In genomic region chr6:34965819-34966539, GRCm38 (mm10) we compare ENCODE assay signal across 22 mouse cellular contexts. TPM values are rescaled to one million over a fixed set of nuclear protein-coding genes. Genes with fewer than 3 reads are reported as not detected.
DNase-seq lines count a peak whose midpoint lies in the region; ATAC-seq and TF ChIP-seq lines count a peak whose summit lies in the region.
"Had no signal": no experiment of that assay in that cellular context is flagged by ENCODE, and none has a peak within 500 bp of the region (broad histone marks: within the 10 kb centered on the region; RNA-seq: fewer than 3 reads in every experiment).

No protein-coding gene starts in this region.

- no peaks in the 10 kb centered on the region for H3K27me3 ChIP-seq in spleen, adult 2 months (ENCODE audit: control insufficient read depth, insufficient read depth, low read length)
- H3K27me3 ChIP-seq in hindbrain, embryonic 12.5 days, result no peaks in the 10 kb centered on the region
- H3K27me3 ChIP-seq: forebrain, embryonic 15.5 days had no signal

- ATAC-seq in activated CD4-positive, CD25-positive, alpha-beta regulatory T cell, adult 4 months, result peak; percentile 71
- ATAC-seq in hindbrain, embryonic 12.5 days (ENCODE audit: low FRiP score), result no peak
- ATAC-seq: forebrain, embryonic 15.5 days had no signal

- H3K4me3 ChIP-seq in spleen, adult 2 months (ENCODE audit: extremely low read depth, insufficient read depth, insufficient read length), result peak overlapping the region; percentile 42
- H3K4me3 ChIP-seq in hindbrain, embryonic 12.5 days, result no peak overlapping the region
- H3K4me3 ChIP-seq: forebrain, embryonic 15.5 days; hindbrain, embryonic 10.5 days had no signal

- no peak for TF ChIP-seq POLR2A in spleen, adult 2 months (IDR thresholded peaks at IDR 0.05; ENCODE audit: low read depth, low read length)

- intact Hi-C loops in left cerebral cortex, postnatal 36 days (cut with DNase I), result no loop called here

- H3K4me1 ChIP-seq in spleen, adult 2 months (ENCODE audit: control insufficient read depth, insufficient read depth, insufficient read length), result peaks cover 2% of the 10 kb centered on the region; the same call in 1 of the 2 replicates
- H3K4me1 ChIP-seq in hindbrain, embryonic 12.5 days, result no peaks in the 10 kb centered on the region
- H3K4me1 ChIP-seq: forebrain, embryonic 15.5 days had no signal

- no peaks in the 10 kb centered on the region for H3K9me3 ChIP-seq in hindbrain, embryonic 12.5 days (replicated peaks)
- H3K9me3 ChIP-seq: forebrain, embryonic 15.5 days; hindbrain, embryonic 10.5 days had no signal

- no peak for TF ChIP-seq CTCF in spleen, adult 2 months (IDR thresholded peaks at IDR 0.05; ENCODE audit: extremely low read depth, insufficient read depth, insufficient read length, insufficient replicate concordance)

- H3K9ac ChIP-seq in hindbrain, embryonic 12.5 days, result no peak overlapping the region
- H3K9ac ChIP-seq: forebrain, embryonic 15.5 days; lung, embryonic 14.5 days had no signal

- no peak overlapping the region for H3K27ac ChIP-seq in spleen, adult 2 months (ENCODE audit: insufficient read depth, low read length)
- H3K27ac ChIP-seq in hindbrain, embryonic 12.5 days, result no peak overlapping the region
- H3K27ac ChIP-seq: forebrain, embryonic 15.5 days; hindbrain, embryonic 10.5 days had no signal

- H3K36me3 ChIP-seq in spleen, adult 2 months (ENCODE audit: control insufficient read depth, insufficient read depth, low read length), result no peaks in the 10 kb centered on the region
- no peaks in the 10 kb centered on the region for H3K36me3 ChIP-seq in hindbrain, embryonic 12.5 days
- H3K36me3 ChIP-seq: forebrain, embryonic 15.5 days; hindbrain, embryonic 10.5 days had no signal

- 40% methylated on average over 6 of the region's 6 CpGs for WGBS in spleen, adult 2 months
- 95% methylated on average over 6 of the region's 6 CpGs for WGBS in hindbrain, embryonic 12.5 days

- DNase-seq in spleen, adult 2 months (ENCODE audit: low read depth in 1 of 2, low spot score in 2 of 2), result no peak
- DNase-seq in spleen, postnatal 14 days (ENCODE audit: low spot score in 2 of 2), result no peak
- peak; percentile 52 for DNase-seq in induced T-regulatory cell, adult 2 months (ENCODE audit: low read depth)
- no peak for DNase-seq in cerebellum, adult 9-10 months
- DNase-seq in left cerebral cortex, postnatal 36 days (ENCODE audit: low spot score in 2 of 2), result no peak
- DNase-seq: adrenal gland, postnatal 25 days; cerebellum, postnatal 14 days; lung, embryonic 14.5 days; right cerebral cortex, postnatal 25 days; thymus, adult 18-20 months had no signal

- H3K4me2 ChIP-seq in hindbrain, embryonic 12.5 days (replicated peaks), result no peak overlapping the region
- H3K4me2 ChIP-seq: forebrain, embryonic 15.5 days; liver, embryonic 11.5 days; lung, embryonic 14.5 days had no signal

RNA-seq across cellular contexts. Expression of gene Slc23a4, which starts 22.2 kb away (rescaled TPM):
- 0.33 and 0.73 TPM in 2 replicates for polyA plus RNA-seq in spleen, adult 2 months (2012; rRNA removed)
- under 1 TPM; 0.43 to 0.63 TPM for polyA plus RNA-seq in activated CD4-positive, CD25-positive, alpha-beta regulatory T cell, adult 4 months (2017; shearing (Covaris generic))
- polyA plus RNA-seq in hindbrain, embryonic 12.5 days (2016; fragmentation: Nextera tagmentation; extraction: Ambion mirVana), result 0.51 and 0.61 TPM in 2 replicates
- 1 to 10 TPM; 1.1 to 1.3 TPM for total RNA-seq in left cerebral cortex, postnatal 36 days (2021)
- total RNA-seq: adrenal gland, postnatal 25 days had no signal

RNA-seq across cellular contexts. Expression of gene Stra8, which starts 46.0 kb away (rescaled TPM):
- not detected in 2 replicates for polyA plus RNA-seq in spleen, adult 2 months (2012; rRNA removed)
- under 1 TPM in 1 of 2 experiments, not detected in 1; 0.28 TPM for polyA plus RNA-seq in activated CD4-positive, CD25-positive, alpha-beta regulatory T cell, adult 4 months (2017; shearing (Covaris generic))
- polyA plus RNA-seq in hindbrain, embryonic 12.5 days (2016; fragmentation: Nextera tagmentation; extraction: Ambion mirVana), result not detected in 2 replicates
- not detected for total RNA-seq in left cerebral cortex, postnatal 36 days (2021)
- total RNA-seq: adrenal gland, postnatal 25 days; layer of hippocampus, postnatal 25 days; left cerebral cortex, postnatal 14 days; midbrain, postnatal 0 days had no signal
- polyA plus RNA-seq: forebrain, embryonic 15.5 days; gonadal fat pad, adult 2 months; hindbrain, embryonic 10.5 days; intestine, embryonic 14.5 days; kidney, embryonic 14.5 days; liver, embryonic 11.5 days; lung, embryonic 14.5 days; midbrain, postnatal 0 days; neural tube, embryonic 11.5 days had no signal

RNA-seq across cellular contexts. Expression of gene Wdr91, which starts 55.3 kb away (rescaled TPM):
- 32.9 and 36.5 TPM in 2 replicates for polyA plus RNA-seq in spleen, adult 2 months (2012; rRNA removed)
- 10 to 100 TPM; 17.8 to 22.1 TPM for polyA plus RNA-seq in activated CD4-positive, CD25-positive, alpha-beta regulatory T cell, adult 4 months (2017; shearing (Covaris generic))
- 13.1 and 13.6 TPM in 2 replicates for polyA plus RNA-seq in hindbrain, embryonic 12.5 days (2016; fragmentation: Nextera tagmentation; extraction: Ambion mirVana)
- total RNA-seq in left cerebral cortex, postnatal 36 days (2021), result 10 to 100 TPM; 33.4 to 34.6 TPM
